Mouse (Mus musculus): ENCODE measurements around the gene Ttc25. TPM values are rescaled to one million over a fixed set of nuclear protein-coding genes. Genes with fewer than 3 reads are reported as not detected.
"Not testable (repeated sequence)": the region's sequence is repeated elsewhere in the genome, so short reads cannot be mapped to it uniquely, and the experiment has no call there.

Gene Ttc25
- polyA plus RNA-seq, 2 experiments, result 0.14 to 0.55 TPM

DNA sequence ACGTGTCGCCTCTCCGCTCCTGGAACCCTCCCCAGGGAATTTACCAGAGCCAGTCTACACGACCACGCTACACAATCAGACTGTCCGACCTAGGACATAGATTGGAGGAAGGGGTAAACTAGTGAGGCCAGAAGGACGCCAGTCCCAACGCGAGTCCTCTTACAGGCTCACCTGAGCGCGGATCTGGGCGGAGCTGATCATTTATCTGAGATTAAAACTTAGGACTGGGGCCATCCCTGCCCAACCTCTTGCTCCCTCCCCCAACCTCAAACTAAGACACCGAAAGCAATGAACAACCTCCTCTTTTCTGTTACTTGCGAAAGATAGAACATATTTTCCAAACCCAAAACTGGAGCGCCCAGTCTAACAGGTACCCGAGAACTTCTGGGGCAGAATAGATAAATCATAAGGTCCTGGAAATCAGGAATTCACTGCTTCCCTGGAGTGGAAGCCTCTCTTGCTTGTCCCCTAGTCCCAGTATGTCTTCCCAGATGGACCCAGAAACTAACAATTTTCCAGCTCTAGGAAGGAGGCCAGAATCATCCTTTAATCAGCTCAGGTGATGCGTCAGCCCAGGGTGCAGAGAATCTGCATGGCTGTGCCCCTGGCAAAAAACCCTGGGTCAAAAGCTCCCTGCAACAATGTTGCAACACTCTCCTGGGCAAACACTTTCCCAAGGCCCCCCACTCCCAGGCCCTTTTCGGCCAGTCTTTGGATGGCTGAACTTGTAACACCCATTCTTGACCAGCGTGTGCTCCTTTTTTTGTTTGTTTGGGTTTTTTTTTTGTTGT lies 16.8 kb upstream of the Ttc25 start:
- Histone ChIP-seq H3K36me3 (ENCODE audit: control insufficient read depth, insufficient read depth, low read length) (peaks cover 4% of the 10 kb centered on the region; the same call in 1 of the 2 replicates), H3K9ac (ENCODE audit: low read depth, low read length, severe bottlenecking) (peak overlapping the region; percentile 83), H3K4me2 (replicated peaks; ENCODE audit: low read depth, low read length, severe bottlenecking) (peak overlapping the region; percentile 89), H3K27me3 (ENCODE audit: control insufficient read depth, insufficient read depth, low read length) (no peaks in the 10 kb centered on the region), H3K4me1 (ENCODE audit: control insufficient read depth, insufficient read depth, low read length) (peaks cover 20% of the 10 kb centered on the region), H3K27ac (replicated peaks; ENCODE audit: low read depth, low read length) (peak overlapping the region; percentile 58), H3K4me3 (replicated peaks; ENCODE audit: low read length) (peak overlapping the region; percentile 83), H3K9me3 (ENCODE audit: control insufficient read depth, low read length) (no peaks in the 10 kb centered on the region)
- no peak for TF ChIP-seq POLR2A (IDR thresholded peaks at IDR 0.05; ENCODE audit: borderline replicate concordance, extremely low read depth, insufficient read depth, insufficient read length)
- ATAC-seq (ENCODE audit: low FRiP score, low read depth) (no peak), DNase-seq (ENCODE audit: low spot score) (no peak)
- 23% methylated on average over 19 of the region's 19 CpGs for WGBS

DNA sequence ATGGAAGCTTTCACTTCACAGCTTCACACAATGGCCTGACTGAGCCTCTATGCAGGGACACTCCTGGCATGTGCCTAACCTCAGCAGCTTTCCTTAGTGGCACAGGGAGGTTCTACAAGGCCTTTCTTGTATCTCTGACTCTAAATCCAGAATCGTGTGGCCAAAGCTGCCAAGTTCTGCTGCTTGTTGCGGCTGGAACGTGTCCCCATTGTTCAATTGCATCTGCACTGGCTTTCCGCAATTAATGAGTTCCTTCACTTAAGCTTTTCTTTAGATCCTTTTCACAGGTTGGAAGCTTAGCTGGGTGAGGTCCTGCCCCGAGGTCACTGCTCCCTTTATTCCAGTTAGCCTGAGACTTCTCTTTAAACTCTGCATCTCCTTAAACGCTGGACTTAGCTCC lies 11.5 kb upstream of the Ttc25 start:
- no peaks in the 10 kb centered on the region for H3K36me3 ChIP-seq (ENCODE audit: control insufficient read depth, insufficient read depth, low read length)
- H3K4me2 ChIP-seq (replicated peaks; ENCODE audit: low read depth, low read length, severe bottlenecking), result no peak overlapping the region
- no peak for TF ChIP-seq POLR2A (IDR thresholded peaks at IDR 0.05; ENCODE audit: borderline replicate concordance, extremely low read depth, insufficient read depth, insufficient read length)
- H3K4me1 ChIP-seq (ENCODE audit: control insufficient read depth, insufficient read depth, low read length), result no peaks in the 10 kb centered on the region
- DNase-seq (ENCODE audit: low spot score) (no peak), ATAC-seq (ENCODE audit: low FRiP score, low read depth) (no peak)
- no peak overlapping the region for H3K4me3 ChIP-seq (replicated peaks; ENCODE audit: low read length)
- 75% methylated on average over 6 of the region's 6 CpGs for WGBS
- H3K27me3 ChIP-seq (ENCODE audit: control insufficient read depth, insufficient read depth, low read length), result no peaks in the 10 kb centered on the region
- no peaks in the 10 kb centered on the region for H3K9me3 ChIP-seq (ENCODE audit: control insufficient read depth, low read length)
- no peak overlapping the region for H3K27ac ChIP-seq (replicated peaks; ENCODE audit: low read depth, low read length)
- H3K9ac ChIP-seq (ENCODE audit: low read depth, low read length, severe bottlenecking), result no peak overlapping the region

DNA sequence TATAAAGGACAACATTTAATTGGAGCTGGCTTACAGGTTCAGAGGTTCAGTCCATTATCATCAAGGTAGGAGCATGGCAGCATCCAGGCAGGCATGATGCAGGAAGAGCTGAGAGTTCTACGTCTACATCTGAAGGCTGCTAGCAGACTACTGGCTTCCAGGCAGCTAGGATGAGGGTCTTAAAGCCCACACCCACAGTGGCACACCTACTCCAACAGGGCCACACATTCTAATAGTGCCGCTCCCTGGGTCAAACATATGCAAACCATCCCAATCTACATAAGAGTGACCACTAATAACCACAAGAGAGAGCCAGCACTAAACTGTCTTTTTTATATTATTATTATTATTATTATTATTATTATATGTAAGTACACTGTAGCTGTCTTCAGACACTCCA lies 11.0 kb upstream of the Ttc25 start:
- not testable (repeated sequence) for ATAC-seq (ENCODE audit: low FRiP score, low read depth)
- 80% methylated on average over 2 of the region's 2 CpGs for WGBS

DNA sequence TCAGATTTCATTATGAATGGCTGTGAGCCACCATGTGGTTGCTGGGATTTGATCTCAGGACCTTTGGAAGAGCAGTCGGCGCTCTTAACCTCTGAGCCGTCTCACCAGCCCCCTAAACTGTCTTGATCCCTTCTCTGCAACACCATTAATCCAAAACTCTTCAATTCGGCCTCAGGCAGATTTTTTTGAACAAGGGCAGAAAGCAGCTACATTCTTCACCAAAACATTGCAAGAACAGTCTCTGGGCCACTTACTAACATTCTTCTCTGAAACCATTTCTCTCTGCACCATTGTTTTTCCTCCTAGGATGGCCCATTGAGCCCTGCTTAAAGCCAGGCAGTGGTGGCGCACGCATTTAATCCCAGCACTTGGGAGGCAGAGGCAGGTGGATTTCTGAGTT lies 10.6 kb upstream of the Ttc25 start:
- not testable (repeated sequence) for DNase-seq (ENCODE audit: low spot score); H3K36me3 ChIP-seq (ENCODE audit: control insufficient read depth, insufficient read depth, low read length); H3K9me3 ChIP-seq (ENCODE audit: control insufficient read depth, low read length); H3K27ac ChIP-seq (replicated peaks; ENCODE audit: low read depth, low read length); ATAC-seq (ENCODE audit: low FRiP score, low read depth); H3K4me1 ChIP-seq (ENCODE audit: control insufficient read depth, insufficient read depth, low read length); H3K27me3 ChIP-seq (ENCODE audit: control insufficient read depth, insufficient read depth, low read length); H3K4me3 ChIP-seq (replicated peaks; ENCODE audit: low read length); H3K4me2 ChIP-seq (replicated peaks; ENCODE audit: low read depth, low read length, severe bottlenecking); H3K9ac ChIP-seq (ENCODE audit: low read depth, low read length, severe bottlenecking)
- WGBS, result 82% methylated on average over 6 of the region's 6 CpGs

More for the DNA sequence above, 11.0 kb upstream of the Ttc25 start:
- not testable (repeated sequence) for H3K9me3 ChIP-seq (ENCODE audit: control insufficient read depth, low read length); H3K27me3 ChIP-seq (ENCODE audit: control insufficient read depth, insufficient read depth, low read length); H3K9ac ChIP-seq (ENCODE audit: low read depth, low read length, severe bottlenecking); H3K4me3 ChIP-seq (replicated peaks; ENCODE audit: low read length); H3K27ac ChIP-seq (replicated peaks; ENCODE audit: low read depth, low read length); H3K4me2 ChIP-seq (replicated peaks; ENCODE audit: low read depth, low read length, severe bottlenecking); H3K4me1 ChIP-seq (ENCODE audit: control insufficient read depth, insufficient read depth, low read length); H3K36me3 ChIP-seq (ENCODE audit: control insufficient read depth, insufficient read depth, low read length); DNase-seq (ENCODE audit: low spot score)

DNA sequence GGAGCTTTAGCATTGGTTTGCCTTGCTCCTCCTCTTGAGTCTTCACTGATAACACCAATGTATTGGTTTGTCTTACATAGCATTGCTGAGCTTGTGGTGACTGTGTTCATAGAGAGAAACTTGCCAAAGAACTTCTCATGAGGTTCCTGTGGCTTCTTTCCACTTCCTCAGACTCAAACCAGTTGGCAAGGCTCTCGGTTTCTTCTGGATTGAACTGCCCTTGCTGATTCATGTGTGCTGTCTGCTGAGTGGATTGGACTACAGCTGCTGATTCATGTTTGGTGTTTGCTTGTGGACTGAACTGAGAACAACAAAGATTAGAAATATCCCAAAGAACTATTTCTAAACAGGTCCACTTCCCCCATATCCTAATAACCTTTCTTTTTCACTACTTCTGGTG lies 9.4 kb upstream of the Ttc25 start:
- Histone ChIP-seq H3K27me3 (ENCODE audit: control insufficient read depth, insufficient read depth, low read length) (no peaks in the 10 kb centered on the region), H3K9me3 (ENCODE audit: control insufficient read depth, low read length) (no peaks in the 10 kb centered on the region), H3K27ac (replicated peaks; ENCODE audit: low read depth, low read length) (no peak overlapping the region), H3K4me1 (ENCODE audit: control insufficient read depth, insufficient read depth, low read length) (no peaks in the 10 kb centered on the region), H3K4me3 (replicated peaks; ENCODE audit: low read length) (no peak overlapping the region), H3K36me3 (ENCODE audit: control insufficient read depth, insufficient read depth, low read length) (no peaks in the 10 kb centered on the region), H3K4me2 (replicated peaks; ENCODE audit: low read depth, low read length, severe bottlenecking) (no peak overlapping the region), H3K9ac (ENCODE audit: low read depth, low read length, severe bottlenecking) (no peak overlapping the region)
- DNase-seq (ENCODE audit: low spot score) (no peak), ATAC-seq (ENCODE audit: low FRiP score, low read depth) (no peak)
- WGBS, result 71% methylated on average over 1 of the region's 1 CpGs
- TF ChIP-seq POLR2A (IDR thresholded peaks at IDR 0.05; ENCODE audit: borderline replicate concordance, extremely low read depth, insufficient read depth, insufficient read length), result no peak

DNA sequence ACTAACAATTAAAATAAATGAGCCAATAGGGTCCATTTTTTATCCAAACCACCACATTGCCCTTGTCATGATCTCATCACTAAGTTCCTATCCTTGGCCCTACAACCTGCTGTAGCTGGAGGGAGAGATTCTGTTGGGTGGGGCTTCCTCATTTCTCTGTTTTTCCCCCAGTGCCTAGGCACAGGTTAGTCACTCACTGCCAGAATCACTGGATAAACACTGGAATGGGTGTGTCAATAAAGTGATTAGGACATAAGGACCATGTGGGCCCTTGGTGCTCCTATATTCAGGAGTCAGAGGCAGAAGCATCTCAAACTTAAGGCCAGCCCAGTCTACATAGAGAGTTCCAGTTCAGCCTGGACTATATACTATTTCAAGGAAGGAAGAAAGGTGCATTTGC lies 8.9 kb upstream of the Ttc25 start:
- Histone ChIP-seq H3K9ac (ENCODE audit: low read depth, low read length, severe bottlenecking) (no peak overlapping the region), H3K4me2 (replicated peaks; ENCODE audit: low read depth, low read length, severe bottlenecking) (no peak overlapping the region), H3K9me3 (ENCODE audit: control insufficient read depth, low read length) (no peaks in the 10 kb centered on the region), H3K27me3 (ENCODE audit: control insufficient read depth, insufficient read depth, low read length) (no peaks in the 10 kb centered on the region), H3K4me1 (ENCODE audit: control insufficient read depth, insufficient read depth, low read length) (no peaks in the 10 kb centered on the region), H3K36me3 (ENCODE audit: control insufficient read depth, insufficient read depth, low read length) (no peaks in the 10 kb centered on the region), H3K4me3 (replicated peaks; ENCODE audit: low read length) (no peak overlapping the region), H3K27ac (replicated peaks; ENCODE audit: low read depth, low read length) (no peak overlapping the region)
- ATAC-seq (ENCODE audit: low FRiP score, low read depth) (no peak), DNase-seq (ENCODE audit: low spot score) (no peak)
- no peak for TF ChIP-seq POLR2A (IDR thresholded peaks at IDR 0.05; ENCODE audit: borderline replicate concordance, extremely low read depth, insufficient read depth, insufficient read length)
